Mouse (Mus musculus) brain, embryonic 18.5 days (tissue): Measurements from ENCODE around the gene Dclre1a.

Experiments
- DNase-seq: peaks from one replicate; pipeline ENCODE4 v3.0.0-alpha.2; 2012; ENCODE audit warnings: low read depth, low spot score

The Dclre1a gene

GRCm38 (mm10) chr19:56485376-56486271, 62.4 kb downstream of the Dclre1a start:
- DNase-seq, result no peak

- DNase-seq, result no peak
Measured at GRCm38 (mm10) chr19:56484630-56485375, 63.2 kb downstream of the Dclre1a start.
